Mouse (Mus musculus) cerebellum, adult (tissue): ENCODE measurements around the gene C6.

ENCODE experiments used
- ATAC-seq: cut with Nextera tagmentation; 2 replicates; pipeline ENCODE4 v1.9.2; 2017; ENCODE audit warnings: mild to moderate bottlenecking, moderate library complexity, mixed read lengths; ENCODE audit not compliant: insufficient number of reproducible peaks, low FRiP score, low TSS enrichment

C6 gene

GRCm38 (mm10) chr15:4726830-4727310 is at the start of gene C6:
C6 (plus strand) TSS chr15:4727175.
- ATAC-seq = no peak

- no peak for ATAC-seq
Observed at GRCm38 (mm10) chr15:4697604-4698003, 29.4 kb upstream of the C6 start.

GRCm38 (mm10) chr15:4734150-4734549 is 7.2 kb downstream of the C6 start:
- no peak for ATAC-seq

- no peak for ATAC-seq
Observed at GRCm38 (mm10) chr15:4734996-4735609, 8.1 kb downstream of the C6 start.

GRCm38 (mm10) chr15:4747656-4748055 is 20.7 kb downstream of the C6 start:
- ATAC-seq = no peak

- ATAC-seq = no peak
Observed at GRCm38 (mm10) chr15:4790378-4790777, 63.4 kb downstream of the C6 start.

- no peak for ATAC-seq
Observed at GRCm38 (mm10) chr15:4796861-4797260, 69.9 kb downstream of the C6 start.

- ATAC-seq = no peak
Observed at GRCm38 (mm10) chr15:4804256-4804655, 77.3 kb downstream of the C6 start.

- ATAC-seq = peak; percentile 98
Observed at GRCm38 (mm10) chr15:4808131-4808530, 81.2 kb downstream of the C6 start.

GRCm38 (mm10) chr15:4814976-4815375 is 88.0 kb downstream of the C6 start:
- no peak for ATAC-seq

- ATAC-seq = peak; percentile 95
Observed at GRCm38 (mm10) chr15:4815711-4816110, 88.7 kb downstream of the C6 start.

- ATAC-seq = no peak
Observed at GRCm38 (mm10) chr15:4816752-4817493, 89.9 kb downstream of the C6 start.

GRCm38 (mm10) chr15:4818437-4818836 is 91.5 kb downstream of the C6 start:
- ATAC-seq = no peak

GRCm38 (mm10) chr15:4821161-4821560 is 94.2 kb downstream of the C6 start:
- no peak for ATAC-seq

- no peak for ATAC-seq
Observed at GRCm38 (mm10) chr15:4821824-4822223, 94.8 kb downstream of the C6 start.

GRCm38 (mm10) chr15:4827736-4828135 is 100.8 kb downstream of the C6 start:
- no peak for ATAC-seq

GRCm38 (mm10) chr15:4836354-4836753 is 109.4 kb downstream of the C6 start:
- ATAC-seq = no peak

GRCm38 (mm10) chr15:4850015-4850414 is 123.0 kb downstream of the C6 start:
- ATAC-seq = no peak
